Mouse (Mus musculus) liver, embryonic 14 days (tissue): ENCODE data around the gene Actl6a. TPM values are rescaled to one million over a fixed set of nuclear protein-coding genes. Genes with fewer than 3 reads are reported as not detected.

Experiments used
- polyA plus RNA-seq: library from polyadenylated mRNA; depleted of rRNA; stranded (reverse); fragments of >200 nt; gene quantifications from 2 replicates; pipeline ENCODE4 v1.2.3, GENCODE M21; 2012; rRNA removed

Actl6a gene
- polyA plus RNA-seq: 36.1 and 36.5 TPM in 2 replicates

GRCm38 (mm10) chr3:32705647-32706348 is at the start of gene Actl6a:
Gene Actl6a, plus strand, starts transcription at chr3:32706298.

DNA sequence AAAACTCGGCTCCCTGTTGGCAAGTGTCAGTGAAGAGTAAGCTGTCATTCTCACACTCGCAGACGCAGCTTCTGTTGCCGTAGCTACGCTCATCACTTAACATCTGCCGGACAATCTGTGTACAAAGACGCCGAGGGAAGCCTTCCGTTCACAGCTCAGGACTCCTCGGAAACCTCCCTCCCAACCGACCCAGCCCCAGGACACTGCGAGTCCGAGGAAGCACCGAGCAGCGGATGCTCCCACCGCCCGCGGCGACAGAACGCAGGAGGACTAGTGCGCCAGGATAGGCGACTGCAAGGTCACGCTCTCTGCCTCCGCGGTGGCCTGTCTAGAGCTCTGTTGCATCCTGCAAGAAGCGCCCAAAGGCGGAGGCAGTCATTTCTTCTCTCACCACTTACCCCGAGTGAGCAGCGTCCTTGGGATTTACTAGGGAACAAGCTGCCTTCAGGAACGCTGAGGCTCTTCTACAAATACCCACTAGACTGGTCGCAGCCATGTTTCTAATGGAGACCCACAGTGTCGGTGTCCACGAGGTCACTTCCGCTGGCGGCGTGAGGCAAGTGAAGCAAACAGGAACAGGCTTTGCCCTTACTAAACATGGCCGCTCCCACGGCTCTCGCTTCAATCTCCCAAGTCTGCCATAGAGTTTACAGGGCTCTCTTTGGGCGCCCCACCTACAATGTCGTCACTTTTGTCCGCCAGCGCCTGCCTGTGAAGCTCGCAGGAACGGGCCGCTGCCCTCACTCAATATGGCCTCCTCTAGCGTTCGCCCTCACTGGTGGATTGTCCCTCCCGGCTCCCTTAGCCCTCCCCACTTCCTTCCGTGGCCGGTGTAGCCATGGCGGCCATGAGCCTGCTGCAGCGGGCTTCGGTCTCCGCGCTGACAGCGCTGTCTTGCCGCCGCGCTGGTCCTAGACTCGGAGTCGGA is 30.4 kb downstream of the Actl6a start, which contains the start of gene Ndufb5:
Ndufb5 (plus strand) TSS at position 747 of the 928 bp plus-strand sequence.

GRCm38 (mm10) chr3:32737172-32737655 is 31.1 kb downstream of the Actl6a start, which contains the start of gene Mrpl47:
Gene Mrpl47, minus strand, starts transcription at chr3:32737605.

Other genes with a start within 250 kb of the Actl6a start
- not detected in 2 replicates for gene Kcnmb3, start 214.1 kb upstream of the Actl6a start, polyA plus RNA-seq
- 19.8 and 20.1 TPM in 2 replicates for gene Zfp639, start 196.0 kb upstream of the Actl6a start, polyA plus RNA-seq
- gene Mfn1, start 176.8 kb upstream of the Actl6a start, polyA plus RNA-seq: 8.9 and 10.5 TPM in 2 replicates
- 3.7 and 4.2 TPM in 2 replicates for gene Gnb4, start 89.7 kb upstream of the Actl6a start, polyA plus RNA-seq
- gene Ndufb5, start 30.7 kb downstream of the Actl6a start, polyA plus RNA-seq: 92.3 and 105 TPM in 2 replicates
- gene Mrpl47, start 31.3 kb downstream of the Actl6a start, polyA plus RNA-seq: 11.4 and 11.6 TPM in 2 replicates
- gene Usp13, start 111.2 kb downstream of the Actl6a start, polyA plus RNA-seq: 0.07 and 0.32 TPM in 2 replicates